Mouse (Mus musculus) MEL (cell line): ENCODE results near the gene Gm49383. TPM values are rescaled to one million over a fixed set of nuclear protein-coding genes. Genes with fewer than 3 reads are reported as not detected.
A peak's percentile ranks its signal among the peaks of the same experiment; 100 is the strongest.

ENCODE experiments used
- DNase-seq: peaks from one replicate; pipeline ENCODE4 v3.0.0; 2011; ENCODE audit warnings: low read depth, low spot score
- H3K27ac ChIP-seq: 2 replicates; pipeline ENCODE4 v1.5.1; 2012; ENCODE audit warnings: low read depth, mild to moderate bottlenecking, control low read depth, low read length, moderate library complexity; ENCODE audit not compliant: control insufficient read depth
- H3K27me3 ChIP-seq, 2 experiments: fragments of 150-350 bp in 1 of 2; sonication (generic) in 1 of 2; 2 replicates each; pipeline ENCODE4 v1.6.1; 2012; ENCODE audit warnings: low read length in 2 of 2, mild to moderate bottlenecking in 2 of 2, improper control_type of control experiment in 1 of 2, moderate library complexity in 1 of 2; ENCODE audit not compliant: insufficient read depth in 2 of 2, control insufficient read depth in 1 of 2
- H3K36me3 ChIP-seq, 2 experiments: 2 replicates each; pipeline ENCODE4 v1.6.1; 2012 to 2014; ENCODE audit warnings: low read length in 2 of 2, improper control_type of control experiment in 1 of 2, inconsistent platforms in 1 of 2, mild to moderate bottlenecking in 1 of 2; ENCODE audit not compliant: insufficient read depth in 2 of 2, control insufficient read depth in 1 of 2
- H3K4me1 ChIP-seq, 2 experiments: fragments of 150-350 bp in 1 of 2; sonication (generic) in 1 of 2; 2 replicates each; pipeline ENCODE4 v1.6.1; 2012; ENCODE audit warnings: low read length in 2 of 2, improper control_type of control experiment in 1 of 2, mild to moderate bottlenecking in 1 of 2; ENCODE audit not compliant: insufficient read depth in 2 of 2, control insufficient read depth in 1 of 2
- H3K4me3 ChIP-seq, 2 experiments: fragments of 150-350 bp in 1 of 2; sonication (generic) in 1 of 2; 2 replicates each; pipeline ENCODE4 v1.5.1; 2012; ENCODE audit warnings: low read depth in 2 of 2, low read length in 2 of 2, mild to moderate bottlenecking in 2 of 2, moderate library complexity in 2 of 2, control low read depth in 1 of 2, improper control_type of control experiment in 1 of 2; ENCODE audit not compliant: control insufficient read depth in 1 of 2, insufficient read depth in 1 of 2
- H3K79me2 ChIP-seq: 2 replicates; pipeline ENCODE4 v1.6.1; 2012; ENCODE audit warnings: mild to moderate bottlenecking, low read length, moderate library complexity; ENCODE audit not compliant: control insufficient read depth, poor library complexity, insufficient read depth
- H3K9ac ChIP-seq: 2 replicates; pipeline ENCODE4 v1.6.1; 2012; ENCODE audit warnings: low read depth, mild to moderate bottlenecking, control low read depth, low read length, moderate library complexity; ENCODE audit not compliant: control insufficient read depth, poor library complexity, severe bottlenecking
- H3K9me3 ChIP-seq: fragments of 150-350 bp; sonication (generic); replicated peaks from 2 replicates; pipeline ENCODE4 v1.6.1; 2012; ENCODE audit warnings: mild to moderate bottlenecking, low read length, improper control_type of control experiment, moderate library complexity; ENCODE audit not compliant: insufficient read depth
- BHLHE40 ChIP-seq: IDR thresholded peaks from 2 replicates; pipeline ENCODE4 v1.6.1; 2012; ENCODE audit warnings: low read depth, mild to moderate bottlenecking, inconsistent platforms, low read length, improper control_type of control experiment, borderline replicate concordance
- CHD1 ChIP-seq: IDR thresholded peaks from 2 replicates; pipeline ENCODE4 v1.6.1; 2012; ENCODE audit warnings: low read depth, mild to moderate bottlenecking, inconsistent platforms, low read length, improper control_type of control experiment
- CHD2 ChIP-seq: IDR thresholded peaks from 2 replicates; pipeline ENCODE4 v1.6.1; 2011; ENCODE audit warnings: low read length, improper control_type of control experiment
- CTCF ChIP-seq, 3 experiments: IDR thresholded peaks in 2 of 3; conservative IDR thresholded peaks in 1 of 3; 2 replicates each; pipeline ENCODE4 v1.5.1; 2011 to 2012; ENCODE audit warnings: low read length in 3 of 3, low read depth in 2 of 3, mild to moderate bottlenecking in 2 of 3, improper control_type of control experiment in 1 of 3, inconsistent platforms in 1 of 3, mixed read lengths in 1 of 3, moderate library complexity in 1 of 3; ENCODE audit not compliant: control insufficient read depth in 1 of 3, insufficient read depth in 1 of 3, poor library complexity in 1 of 3, severe bottlenecking in 1 of 3
- E2F4 ChIP-seq: IDR thresholded peaks from 2 replicates; pipeline ENCODE4 v1.6.1; 2011; ENCODE audit warnings: low read depth, low read length, improper control_type of control experiment, borderline replicate concordance
- ELF1 ChIP-seq: IDR thresholded peaks from 2 replicates; pipeline ENCODE4 v1.6.1; 2014; ENCODE audit warnings: low read depth, mild to moderate bottlenecking, inconsistent platforms, low read length, improper control_type of control experiment, moderate library complexity
- EP300 ChIP-seq, 2 experiments: IDR thresholded peaks; 2 replicates each; pipeline ENCODE4 v1.6.1; 2011; ENCODE audit warnings: improper control_type of control experiment in 2 of 2, low read length in 2 of 2, low read depth in 1 of 2, mild to moderate bottlenecking in 1 of 2
- ETS1 ChIP-seq: IDR thresholded peaks from 2 replicates; pipeline ENCODE4 v1.6.1; 2012; ENCODE audit warnings: low read depth, mild to moderate bottlenecking, inconsistent platforms, low read length, improper control_type of control experiment, moderate library complexity
- GABPA ChIP-seq: IDR thresholded peaks from 2 replicates; pipeline ENCODE4 v1.6.1; 2012; ENCODE audit warnings: low read depth, mild to moderate bottlenecking, inconsistent platforms, low read length, improper control_type of control experiment, moderate library complexity
- GATA1 ChIP-seq: IDR thresholded peaks from 2 replicates; pipeline ENCODE4 v1.6.1; 2011; ENCODE audit warnings: low read depth, low read length, improper control_type of control experiment
- HCFC1 ChIP-seq: IDR thresholded peaks from 2 replicates; pipeline ENCODE4 v1.6.1; 2012; ENCODE audit warnings: low read depth, mild to moderate bottlenecking, inconsistent platforms, low read length, improper control_type of control experiment, moderate library complexity
- JUND ChIP-seq: IDR thresholded peaks from 2 replicates; pipeline ENCODE4 v1.6.1; 2011; ENCODE audit warnings: low read depth, mild to moderate bottlenecking, improper control_type of control experiment, low read length
- KAT2A ChIP-seq: conservative IDR thresholded peaks from 2 replicates; pipeline ENCODE4 v1.6.1; 2012; ENCODE audit warnings: low read depth, low read length, improper control_type of control experiment, inconsistent platforms
- MAX ChIP-seq: IDR thresholded peaks from 2 replicates; pipeline ENCODE4 v1.6.1; 2011; ENCODE audit warnings: low read length, improper control_type of control experiment
- MAZ ChIP-seq: IDR thresholded peaks from 2 replicates; pipeline ENCODE4 v1.6.1; 2012; ENCODE audit warnings: low read depth, mild to moderate bottlenecking, inconsistent platforms, low read length, improper control_type of control experiment
- MXI1 ChIP-seq: IDR thresholded peaks from 2 replicates; pipeline ENCODE4 v1.6.1; 2011; ENCODE audit warnings: mild to moderate bottlenecking, low read depth, low read length, improper control_type of control experiment
- MYB ChIP-seq: IDR thresholded peaks from 2 replicates; pipeline ENCODE4 v1.6.1; 2011; ENCODE audit warnings: mild to moderate bottlenecking, low read depth, low read length, improper control_type of control experiment
- MYC ChIP-seq: IDR thresholded peaks from 2 replicates; pipeline ENCODE4 v1.6.1; 2011; ENCODE audit warnings: low read depth, mild to moderate bottlenecking, low read length, improper control_type of control experiment, moderate library complexity
- NELFE ChIP-seq: IDR thresholded peaks from 2 replicates; pipeline ENCODE4 v1.6.1; 2011; ENCODE audit warnings: low read depth, low read length, improper control_type of control experiment
- NRF1 ChIP-seq: IDR thresholded peaks from 2 replicates; pipeline ENCODE4 v1.6.1; 2014; ENCODE audit warnings: low read depth, mild to moderate bottlenecking, inconsistent platforms, low read length, improper control_type of control experiment, moderate library complexity; ENCODE audit not compliant: poor library complexity, insufficient read depth, severe bottlenecking
- POLR2A ChIP-seq, 2 experiments: IDR thresholded peaks; 2 replicates each; pipeline ENCODE4 v1.6.1; 2011 to 2012; ENCODE audit warnings: low read length in 2 of 2, mild to moderate bottlenecking in 2 of 2, control low read depth in 1 of 2, improper control_type of control experiment in 1 of 2, low read depth in 1 of 2, moderate library complexity in 1 of 2; ENCODE audit not compliant: control insufficient read depth in 1 of 2, insufficient read depth in 1 of 2, poor library complexity in 1 of 2
- POLR2AphosphoS2 ChIP-seq: IDR thresholded peaks from 2 replicates; pipeline ENCODE4 v1.6.1; 2011; ENCODE audit warnings: low read length, improper control_type of control experiment
- POLR2AphosphoS5 ChIP-seq: IDR thresholded peaks from 2 replicates; pipeline ENCODE4 v1.6.1; 2012; ENCODE audit warnings: low read depth, borderline replicate concordance, mild to moderate bottlenecking, inconsistent platforms, low read length, moderate library complexity, mixed read lengths
- RAD21 ChIP-seq: IDR thresholded peaks from 2 replicates; pipeline ENCODE4 v1.6.1; 2011; ENCODE audit warnings: mild to moderate bottlenecking, low read depth, low read length, improper control_type of control experiment
- RCOR1 ChIP-seq: IDR thresholded peaks from 2 replicates; pipeline ENCODE4 v1.6.1; 2012; ENCODE audit warnings: low read depth, mild to moderate bottlenecking, inconsistent platforms, low read length, improper control_type of control experiment
- SIN3A ChIP-seq: IDR thresholded peaks from 2 replicates; pipeline ENCODE4 v1.6.1; 2012; ENCODE audit warnings: low read length, improper control_type of control experiment, inconsistent platforms
- SMC3 ChIP-seq: IDR thresholded peaks from 2 replicates; pipeline ENCODE4 v1.6.1; 2011; ENCODE audit warnings: low read depth, low read length, improper control_type of control experiment
- TAL1 ChIP-seq: IDR thresholded peaks from 2 replicates; pipeline ENCODE4 v1.6.1; 2012; ENCODE audit warnings: mild to moderate bottlenecking, inconsistent platforms, low read length, moderate library complexity, mixed read lengths
- TBP ChIP-seq: IDR thresholded peaks from 2 replicates; pipeline ENCODE4 v1.8.0; 2011; ENCODE audit warnings: low read depth, low read length, improper control_type of control experiment
- TCF12 ChIP-seq: IDR thresholded peaks from 2 replicates; pipeline ENCODE4 v1.6.1; 2014; ENCODE audit warnings: low read depth, mild to moderate bottlenecking, inconsistent platforms, low read length, improper control_type of control experiment, moderate library complexity
- UBTF ChIP-seq: IDR thresholded peaks from 2 replicates; pipeline ENCODE4 v1.6.1; 2012; ENCODE audit warnings: low read depth, mild to moderate bottlenecking, inconsistent platforms, low read length, improper control_type of control experiment, moderate library complexity, borderline replicate concordance; ENCODE audit not compliant: insufficient read depth
- USF1 ChIP-seq: IDR thresholded peaks from 2 replicates; pipeline ENCODE4 v1.6.1; 2014; ENCODE audit warnings: low read depth, mild to moderate bottlenecking, inconsistent platforms, low read length, improper control_type of control experiment, moderate library complexity
- USF2 ChIP-seq, 2 experiments: IDR thresholded peaks; 2 replicates each; pipeline ENCODE4 v1.6.1; 2011 to 2012; ENCODE audit warnings: improper control_type of control experiment in 2 of 2, low read length in 2 of 2, borderline replicate concordance in 1 of 2, inconsistent platforms in 1 of 2, low read depth in 1 of 2, mild to moderate bottlenecking in 1 of 2; ENCODE audit not compliant: insufficient read depth in 1 of 2
- ZC3H11A ChIP-seq: IDR thresholded peaks from 2 replicates; pipeline ENCODE4 v1.6.1; 2012; ENCODE audit warnings: low read depth, mild to moderate bottlenecking, inconsistent platforms, low read length, improper control_type of control experiment
- ZKSCAN1 ChIP-seq: IDR thresholded peaks from 2 replicates; pipeline ENCODE4 v1.6.1; 2012; ENCODE audit warnings: low read depth, mild to moderate bottlenecking, inconsistent platforms, low read length, improper control_type of control experiment, moderate library complexity
- ZMIZ1 ChIP-seq: IDR thresholded peaks from 2 replicates; pipeline ENCODE4 v1.6.1; 2012; ENCODE audit warnings: low read depth, mild to moderate bottlenecking, inconsistent platforms, low read length, improper control_type of control experiment, moderate library complexity
- polyA plus RNA-seq, 2 experiments: library from polyadenylated mRNA; stranded (reverse) in 1 of 2; unstranded in 1 of 2; fragments of >175 nt in 1 of 2; fragments of >200 nt in 1 of 2; gene quantifications; 2 replicates each; pipeline versions ENCODE4 v1.2.1 to v1.2.4; 2012; ENCODE audit warnings: low replicate concordance in 2 of 2, low read depth in 1 of 2; ENCODE audit not compliant: insufficient read length in 2 of 2, insufficient read depth in 1 of 2, missing spikeins in 1 of 2
- total RNA-seq: library from RNA; depleted of rRNA; stranded (reverse); fragments of 300-350 nt; gene quantifications from 2 replicates; pipeline ENCODE4 v1.2.3, GENCODE M21; 2012

Gm49383 gene
- total and polyA plus RNA-seq, 3 experiments = 27.5 to 28.8 TPM; not detected in 1

DNA sequence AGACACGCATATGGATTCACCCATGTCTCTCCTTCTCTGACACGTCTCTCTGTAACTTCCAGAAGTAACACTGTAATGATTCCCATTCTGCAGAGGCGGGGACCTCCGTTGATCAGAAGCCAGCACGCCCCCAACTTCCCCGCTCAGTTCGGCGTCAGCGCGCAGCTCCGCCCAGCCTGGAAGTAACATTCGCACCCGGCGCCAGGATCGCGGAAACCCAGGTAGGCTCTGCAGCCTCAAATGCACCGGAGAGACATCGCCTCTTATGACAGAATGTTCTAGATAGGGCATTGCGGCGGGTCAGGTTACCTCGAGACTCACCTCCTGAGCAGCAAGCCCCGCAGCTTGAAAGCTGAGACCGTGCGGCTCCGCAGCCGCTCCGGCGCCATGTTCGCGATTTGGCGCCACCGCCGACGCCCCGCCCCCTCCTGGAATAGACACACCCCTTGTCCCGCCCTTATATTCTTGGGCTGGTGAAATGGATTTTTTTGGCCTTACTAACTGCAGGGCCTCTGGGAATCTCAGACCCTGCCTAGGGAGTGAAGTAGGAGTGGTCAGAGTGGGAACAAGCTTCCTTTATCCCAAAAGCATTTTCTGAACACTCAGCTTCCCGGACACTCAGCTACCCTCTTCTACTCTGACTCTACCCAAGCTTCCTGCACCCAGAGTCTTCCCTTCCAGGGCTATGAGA lies 31.0 kb upstream of the Gm49383 start, which contains the start of gene Pole2:
TSS of gene Pole2 (minus strand) at position 420 of the 691 bp plus-strand sequence.
- TF ChIP-seq BHLHE40 (no peak), CTCF (IDR thresholded peaks at IDR 0.05 in 2 of 3, conservative IDR thresholded peaks at IDR 0.05 in 1 of 3; ENCODE audit: control insufficient read depth in 1 of 3, insufficient read depth in 1 of 3, low read depth in 2 of 3, low read length in 3 of 3, poor library complexity in 1 of 3, severe bottlenecking in 1 of 3) (no peak), GATA1 (no peak), USF2 (IDR thresholded peaks at IDR 0.05; ENCODE audit: borderline replicate concordance in 1 of 2, insufficient read depth in 1 of 2, low read depth in 1 of 2, low read length in 2 of 2) (no peak), KAT2A (no peak), CHD1 (no peak), HCFC1 (peak; percentile 56; the same call in 1 of the 2 replicates), SIN3A (peak; percentile 72), UBTF (no peak), RAD21 (no peak), SMC3 (no peak), ETS1 (no peak; the same call in 1 of the 2 replicates), MAX (no peak), ZKSCAN1 (no peak), POLR2AphosphoS5 (no peak), E2F4 (peak; percentile 88), ZMIZ1 (peak; percentile 63; the same call in 1 of the 2 replicates), MYB (no peak), POLR2A (IDR thresholded peaks at IDR 0.05; ENCODE audit: control insufficient read depth in 1 of 2, insufficient read depth in 1 of 2, low read depth in 1 of 2, low read length in 2 of 2, poor library complexity in 1 of 2) (peak; percentile 86 to 93), RCOR1 (no peak), NRF1 (peak; percentile 44; the same call in 1 of the 2 replicates), TCF12 (peak; percentile 46; the same call in 1 of the 2 replicates), MAZ (no peak), EP300 (IDR thresholded peaks at IDR 0.05; ENCODE audit: low read depth in 1 of 2, low read length in 2 of 2) (no peak), POLR2AphosphoS2 (peak; percentile 59; the same call in 1 of the 2 replicates), ELF1 (0 out of 2 replicates have a peak, but pooled peaks have one; percentile 36), TAL1 (no peak), GABPA (no peak), ZC3H11A (no peak), MXI1 (no peak), MYC (no peak), NELFE (peak; percentile 77), TBP (peak; percentile 62; the same call in 1 of the 2 replicates), CHD2 (no peak), JUND (no peak), USF1 (no peak)
- DNase-seq = peak; percentile 93
- Histone ChIP-seq H3K27ac (peak within 1 kb of the TSS; percentile 89), H3K79me2 (no peaks in the 10 kb centered on the region; the same call in 1 of the 2 replicates), H3K27me3 (no peaks in the 10 kb centered on the region), H3K4me1 (peaks cover 0 to 7% of the 10 kb centered on the region in 2 experiments; a peak in 3 of 4 replicates), H3K9ac (peak within 1 kb of the TSS; percentile 93), H3K36me3 (peaks cover 0 to 4% of the 10 kb centered on the region in 2 experiments; a peak in 2 of 4 replicates), H3K9me3 (no peaks in the 10 kb centered on the region), H3K4me3 (peak within 1 kb of the TSS; percentile 87 to 97)
